Mouse (Mus musculus) G1E (cell line): Measurements from ENCODE around the gene Nup160. TPM values are rescaled to one million over a fixed set of nuclear protein-coding genes. Genes with fewer than 3 reads are reported as not detected.
A peak's percentile ranks its signal among the peaks of the same experiment; 100 is the strongest.

Experiments used
- ATAC-seq: 2 replicates; pipeline ENCODE4 v1.8.0; 2016; ENCODE audit warnings: mild to moderate bottlenecking; ENCODE audit not compliant: insufficient number of reproducible peaks, poor library complexity, low FRiP score, severe bottlenecking; ENCODE audit errors: extremely low read depth
- DNase-seq: peaks from one replicate; pipeline ENCODE4 v3.0.0; 2012; ENCODE audit warnings: low spot score
- H3K27me3 ChIP-seq: 2 replicates; pipeline ENCODE4 v1.6.1; 2012; ENCODE audit warnings: mild to moderate bottlenecking, low read length, inconsistent platforms; ENCODE audit not compliant: insufficient read depth
- H3K36me3 ChIP-seq: replicated peaks from 2 replicates; pipeline ENCODE3; 2012; ENCODE audit warnings: mild to moderate bottlenecking, inconsistent platforms
- H3K4me1 ChIP-seq: 2 replicates; pipeline ENCODE4 v1.6.1; 2012; ENCODE audit warnings: low read depth, low read length, inconsistent platforms, mixed read lengths; ENCODE audit not compliant: insufficient read depth
- H3K4me3 ChIP-seq: 2 replicates; pipeline ENCODE4 v1.5.1; 2012; ENCODE audit warnings: low read depth, mild to moderate bottlenecking, inconsistent platforms, low read length, moderate library complexity, mixed read lengths
- H3K9me3 ChIP-seq: replicated peaks from 2 replicates; pipeline ENCODE4 v1.6.1; 2012; ENCODE audit warnings: inconsistent platforms
- CTCF ChIP-seq: IDR thresholded peaks from 2 replicates; pipeline ENCODE4 v1.5.1; 2012; ENCODE audit warnings: low read depth, low read length, inconsistent platforms, mixed read lengths
- GATA1 ChIP-seq: IDR thresholded peaks from 2 replicates; pipeline ENCODE4 v1.6.1; 2012; ENCODE audit warnings: borderline replicate concordance, low read length, inconsistent platforms, mixed read lengths
- GATA2 ChIP-seq: IDR thresholded peaks from 2 replicates; pipeline ENCODE4 v1.6.1; 2012; ENCODE audit warnings: low read depth, low read length, inconsistent platforms, borderline replicate concordance
- POLR2AphosphoS5 ChIP-seq: IDR thresholded peaks from 2 replicates; pipeline ENCODE4 v1.6.1; 2012; ENCODE audit warnings: low read depth, low read length, inconsistent platforms; ENCODE audit not compliant: insufficient replicate concordance
- TAL1 ChIP-seq: conservative IDR thresholded peaks from 2 replicates; pipeline ENCODE4 v1.6.1; 2012; ENCODE audit warnings: low read depth, low read length, inconsistent platforms, mixed read lengths
- polyA plus RNA-seq: library from polyadenylated mRNA; stranded (reverse); fragments of >175 nt; gene quantifications from 2 replicates; pipeline ENCODE4 v1.2.3, GENCODE M21; 2012
- total RNA-seq, 2 experiments: library from RNA; stranded (forward) in 1 of 2; stranded (reverse) in 1 of 2; fragments of 200-1000 nt in 1 of 2; fragments of >200 nt in 1 of 2; fragmentation: Nextera tagmentation in 1 of 2; gene quantifications; 2 replicates each; pipeline ENCODE4 v1.2.3; 2014 to 2017

Nup160 gene
- total and polyA plus RNA-seq, 3 experiments, result 9.1 to 157 (median 69.2) TPM

- no peaks in the 10 kb centered on the region for H3K9me3 ChIP-seq
- no peak overlapping the region for H3K4me3 ChIP-seq
- no peaks in the 10 kb centered on the region for H3K27me3 ChIP-seq
- no peaks in the 10 kb centered on the region for H3K4me1 ChIP-seq
- no peak for DNase-seq
- no peak for ATAC-seq
- TF ChIP-seq GATA1 (no peak), TAL1 (no peak), CTCF (no peak), POLR2AphosphoS5 (no peak), GATA2 (no peak)
- peaks cover 96% of the 10 kb centered on the region for H3K36me3 ChIP-seq
These were observed 31.5 kb downstream of the Nup160 start for GRCm38 (mm10) chr2:90708548-90708947.

GRCm38 (mm10) chr2:90715555-90716092 lies 38.6 kb downstream of the Nup160 start:
- ATAC-seq, result peak; percentile 92

GRCm38 (mm10) chr2:90717366-90717765 lies 40.4 kb downstream of the Nup160 start:
- Histone ChIP-seq H3K27me3 (no peaks in the 10 kb centered on the region), H3K36me3 (peaks cover 88% of the 10 kb centered on the region), H3K9me3 (no peaks in the 10 kb centered on the region), H3K4me1 (peaks cover 19% of the 10 kb centered on the region), H3K4me3 (no peak overlapping the region)
- no peak for DNase-seq
- TF ChIP-seq GATA1 (no peak), GATA2 (no peak), POLR2AphosphoS5 (no peak), TAL1 (no peak), CTCF (no peak)
- ATAC-seq, result no peak

More at GRCm38 (mm10) chr2:90715555-90716092, 38.6 kb downstream of the Nup160 start:
- no peaks in the 10 kb centered on the region for H3K27me3 ChIP-seq
- H3K4me1 ChIP-seq, result peaks cover 19% of the 10 kb centered on the region
- peak overlapping the region; percentile 13; the same call in 1 of the 2 replicates for H3K4me3 ChIP-seq
- peak; percentile 75 for TF ChIP-seq TAL1
- TF ChIP-seq CTCF, result no peak
- DNase-seq, result peak; percentile 25
- no peaks in the 10 kb centered on the region for H3K9me3 ChIP-seq
- peaks cover 88% of the 10 kb centered on the region for H3K36me3 ChIP-seq

GRCm38 (mm10) chr2:90717948-90718347 lies 40.9 kb downstream of the Nup160 start:
- DNase-seq, result no peak

GRCm38 (mm10) chr2:90726818-90727217 lies 49.8 kb downstream of the Nup160 start:
- DNase-seq (no peak), ATAC-seq (no peak)
- Histone ChIP-seq H3K27me3 (no peaks in the 10 kb centered on the region), H3K4me1 (peaks cover 13% of the 10 kb centered on the region; the same call in 1 of the 2 replicates), H3K36me3 (peaks cover 96% of the 10 kb centered on the region), H3K9me3 (no peaks in the 10 kb centered on the region), H3K4me3 (no peak overlapping the region)
- TF ChIP-seq POLR2AphosphoS5 (no peak), GATA1 (no peak), CTCF (no peak), TAL1 (no peak), GATA2 (no peak)

More at GRCm38 (mm10) chr2:90717948-90718347, 40.9 kb downstream of the Nup160 start:
- H3K4me3 ChIP-seq, result no peak overlapping the region
- no peak for ATAC-seq
- peaks cover 87% of the 10 kb centered on the region for H3K36me3 ChIP-seq
- H3K9me3 ChIP-seq, result no peaks in the 10 kb centered on the region
- TF ChIP-seq GATA1 (no peak), POLR2AphosphoS5 (no peak), TAL1 (no peak), CTCF (no peak), GATA2 (no peak)
- no peaks in the 10 kb centered on the region for H3K27me3 ChIP-seq
- peaks cover 19% of the 10 kb centered on the region for H3K4me1 ChIP-seq

- TF ChIP-seq CTCF (no peak), POLR2AphosphoS5 (no peak), GATA1 (no peak), GATA2 (no peak), TAL1 (no peak)
- no peaks in the 10 kb centered on the region for H3K9me3 ChIP-seq
- no peaks in the 10 kb centered on the region for H3K27me3 ChIP-seq
- H3K4me3 ChIP-seq, result no peak overlapping the region
- no peak for DNase-seq
- no peak for ATAC-seq
- peaks cover 3% of the 10 kb centered on the region; the same call in 1 of the 2 replicates for H3K4me1 ChIP-seq
- H3K36me3 ChIP-seq, result peaks cover 90% of the 10 kb centered on the region
These were observed 58.3 kb downstream of the Nup160 start for GRCm38 (mm10) chr2:90735326-90735725.
